Mouse (Mus musculus) midbrain, postnatal 0 days (tissue): Measurements from ENCODE around the gene Nepro. TPM values are rescaled to one million over a fixed set of nuclear protein-coding genes. Genes with fewer than 3 reads are reported as not detected.

Experiments used
- ATAC-seq: fragments of 200-750 bp; cut with Nextera tagmentation; 2 replicates; pipeline ENCODE4 v1.8.0; 2017; ENCODE audit warnings: moderate number of reproducible peaks, mild to moderate bottlenecking, moderate TSS enrichment, moderate library complexity; ENCODE audit not compliant: low FRiP score
- DNase-seq: peaks from one replicate; pipeline ENCODE4 v3.0.0-alpha.2; 2015; ENCODE audit warnings: low spot score
- H3K27ac ChIP-seq: fragments of 300-500 bp; sonication (generic); 2 replicates; pipeline ENCODE4 v1.5.1; 2014; ENCODE audit warnings: low read depth, mild to moderate bottlenecking, low read length, mixed read lengths
- H3K27me3 ChIP-seq: fragments of 300-500 bp; sonication (generic); 2 replicates; pipeline ENCODE4 v1.6.1; 2014; ENCODE audit warnings: low read length, control low read depth, mixed read lengths; ENCODE audit not compliant: insufficient read depth
- H3K36me3 ChIP-seq: fragments of 300-500 bp; sonication (generic); 2 replicates; pipeline ENCODE4 v1.6.1; 2014; ENCODE audit warnings: low read length, control low read depth, mixed read lengths; ENCODE audit not compliant: insufficient read depth
- H3K4me1 ChIP-seq: fragments of 300-500 bp; sonication (generic); 2 replicates; pipeline ENCODE4 v1.6.1; 2014; ENCODE audit warnings: mild to moderate bottlenecking, control low read depth, antibody characterized with exemption, low read length, mixed read lengths; ENCODE audit not compliant: insufficient read depth
- H3K4me2 ChIP-seq: fragments of 300-500 bp; sonication (generic); 2 replicates; pipeline ENCODE4 v1.6.1; 2014; ENCODE audit warnings: low read depth, mild to moderate bottlenecking, low read length, mixed read lengths; ENCODE audit not compliant: poor library complexity, severe bottlenecking
- H3K4me3 ChIP-seq: fragments of 300-500 bp; sonication (generic); 2 replicates; pipeline ENCODE4 v1.5.1; 2014; ENCODE audit warnings: low read depth, mild to moderate bottlenecking, low read length, moderate library complexity
- H3K9ac ChIP-seq: fragments of 300-500 bp; sonication (generic); replicated peaks from 2 replicates; pipeline ENCODE4 v1.6.1; 2014; ENCODE audit warnings: mild to moderate bottlenecking, low read length, moderate library complexity, mixed read lengths; ENCODE audit not compliant: poor library complexity, severe bottlenecking
- H3K9me3 ChIP-seq: fragments of 300-500 bp; sonication (generic); 2 replicates; pipeline ENCODE4 v1.6.1; 2016; ENCODE audit warnings: low read length, control low read depth
- CTCF ChIP-seq: IDR thresholded peaks from 2 replicates; pipeline ENCODE4 v1.5.1; 2016; ENCODE audit warnings: antibody characterized with exemption, mild to moderate bottlenecking
- WGBS: fragments of 180-500 bp; shearing (Covaris S2); extraction: QIAGEN DNeasy Blood & Tissue Kit; methylation state at CpG from one replicate; pipeline ENCODE4 v1.1.7; 2014; 5-methylcytosine and 5-hydroxymethylcytosine counted together
- polyA plus RNA-seq: library from polyadenylated mRNA; unstranded; fragments of >200 nt; fragmentation: Nextera tagmentation; extraction: Ambion mirVana; gene quantifications from 2 replicates; pipeline ENCODE4 v1.2.1, GENCODE M21; 2015
- total RNA-seq: library from RNA; depleted of rRNA; stranded (reverse); fragments of >200 nt; gene quantifications from 2 replicates; pipeline ENCODE4 v1.2.3, GENCODE M21; 2014

Nepro gene
- total and polyA plus RNA-seq, 2 experiments from 2014 or later = 2.9 to 3.5 TPM

- Histone ChIP-seq H3K4me2 (no peak overlapping the region), H3K27ac (no peak overlapping the region), H3K27me3 (no peaks in the 10 kb centered on the region), H3K36me3 (peaks cover 4% of the 10 kb centered on the region; the same call in 1 of the 2 replicates), H3K9me3 (no peaks in the 10 kb centered on the region), H3K4me1 (no peaks in the 10 kb centered on the region), H3K4me3 (no peak overlapping the region), H3K9ac (no peak overlapping the region)
- no peak for DNase-seq
- WGBS = 81% methylated on average over 2 of the region's 2 CpGs
- TF ChIP-seq CTCF = no peak
- peak; percentile 38; the same call in 1 of the 2 replicates for ATAC-seq
Observed at GRCm38 (mm10) chr16:44717141-44717634, 6.9 kb upstream of the Nepro start.

GRCm38 (mm10) chr16:44717838-44718237 lies 6.3 kb upstream of the Nepro start:
- Histone ChIP-seq H3K4me1 (no peaks in the 10 kb centered on the region), H3K27ac (no peak overlapping the region), H3K4me2 (no peak overlapping the region), H3K9me3 (no peaks in the 10 kb centered on the region), H3K4me3 (no peak overlapping the region), H3K36me3 (peaks cover 4% of the 10 kb centered on the region; the same call in 1 of the 2 replicates), H3K27me3 (no peaks in the 10 kb centered on the region), H3K9ac (no peak overlapping the region)
- peak; percentile 66 for TF ChIP-seq CTCF
- DNase-seq (no peak), ATAC-seq (no peak)
- WGBS = 84% methylated on average over 2 of the region's 2 CpGs

GRCm38 (mm10) chr16:44719349-44719748 lies 4.8 kb upstream of the Nepro start:
- TF ChIP-seq CTCF = no peak
- H3K4me3 ChIP-seq = no peak overlapping the region
- no peak overlapping the region for H3K4me2 ChIP-seq
- no peaks in the 10 kb centered on the region for H3K27me3 ChIP-seq
- no peaks in the 10 kb centered on the region for H3K9me3 ChIP-seq
- H3K9ac ChIP-seq = no peak overlapping the region
- DNase-seq (no peak), ATAC-seq (no peak)
- H3K4me1 ChIP-seq = no peaks in the 10 kb centered on the region
- whole genome bisulfite sequencing = 69% methylated on average over 7 of the region's 7 CpGs
- no peak overlapping the region for H3K27ac ChIP-seq
- peaks cover 4% of the 10 kb centered on the region; the same call in 1 of the 2 replicates for H3K36me3 ChIP-seq

GRCm38 (mm10) chr16:44720518-44720917 lies 3.6 kb upstream of the Nepro start:
- no peak overlapping the region for H3K9ac ChIP-seq
- peak; percentile 75 for TF ChIP-seq CTCF
- no peaks in the 10 kb centered on the region for H3K4me1 ChIP-seq
- no peaks in the 10 kb centered on the region for H3K9me3 ChIP-seq
- H3K27ac ChIP-seq = no peak overlapping the region
- H3K36me3 ChIP-seq = peaks cover 4% of the 10 kb centered on the region; the same call in 1 of the 2 replicates
- ATAC-seq = no peak
- no peaks in the 10 kb centered on the region for H3K27me3 ChIP-seq
- DNase-seq = peak; percentile 51
- no peak overlapping the region for H3K4me3 ChIP-seq
- H3K4me2 ChIP-seq = no peak overlapping the region
- 69% methylated on average over 3 of the region's 3 CpGs for WGBS

- no peaks in the 10 kb centered on the region for H3K27me3 ChIP-seq
- H3K4me1 ChIP-seq = no peaks in the 10 kb centered on the region
- 84% methylated on average over 2 of the region's 2 CpGs for WGBS
- peaks cover 4% of the 10 kb centered on the region; the same call in 1 of the 2 replicates for H3K36me3 ChIP-seq
- no peak overlapping the region for H3K4me3 ChIP-seq
- no peak for TF ChIP-seq CTCF
- ATAC-seq (no peak), DNase-seq (no peak)
- no peak overlapping the region for H3K27ac ChIP-seq
- H3K9ac ChIP-seq = no peak overlapping the region
- H3K4me2 ChIP-seq = no peak overlapping the region
- H3K9me3 ChIP-seq = no peaks in the 10 kb centered on the region
Observed at GRCm38 (mm10) chr16:44722666-44723065, 1.4 kb upstream of the Nepro start.

GRCm38 (mm10) chr16:44724847-44725246 lies 746 bp downstream of the Nepro start:
- no peaks in the 10 kb centered on the region for H3K36me3 ChIP-seq
- peak; percentile 83 for DNase-seq
- no peaks in the 10 kb centered on the region for H3K4me1 ChIP-seq
- H3K4me3 ChIP-seq = peak overlapping the region; percentile 73
- H3K9me3 ChIP-seq = no peaks in the 10 kb centered on the region
- peak overlapping the region; percentile 72 for H3K9ac ChIP-seq
- H3K27ac ChIP-seq = peak overlapping the region; percentile 91
- H3K4me2 ChIP-seq = peak overlapping the region; percentile 70
- 0 out of 2 replicates have a peak, but pooled peaks have one; percentile 17 for TF ChIP-seq CTCF
- peak; percentile 67 for ATAC-seq
- 1% methylated on average over 14 of the region's 14 CpGs for WGBS
- H3K27me3 ChIP-seq = no peaks in the 10 kb centered on the region
